Mouse (Mus musculus): ENCODE results near the gene Ccnc. TPM values are rescaled to one million over a fixed set of nuclear protein-coding genes. Genes with fewer than 3 reads are reported as not detected.

The Ccnc gene
- total RNA-seq, 2 experiments from 2014 or later = 29.7 to 35.2 TPM

- ATAC-seq (replicated peaks; ENCODE audit: poor library complexity) = no peak
Measured at GRCm38 (mm10) chr4:21793631-21794030, 66.1 kb downstream of the Ccnc start.

- ATAC-seq (replicated peaks; ENCODE audit: poor library complexity) = no peak
Measured at GRCm38 (mm10) chr4:21801013-21801412, 73.5 kb downstream of the Ccnc start.

GRCm38 (mm10) chr4:21801620-21802019 lies 74.1 kb downstream of the Ccnc start:
- peak; percentile 97 for ATAC-seq (replicated peaks; ENCODE audit: poor library complexity)

- no peak for ATAC-seq (replicated peaks; ENCODE audit: poor library complexity)
Measured at GRCm38 (mm10) chr4:21807204-21807603, 79.7 kb downstream of the Ccnc start.

Other genes with a start within 250 kb of the Ccnc start
- not detected in 2 replicates for gene Prdm13, start 41.7 kb upstream of the Ccnc start, total RNA-seq (2015)
- not detected in 2 replicates for gene Prdm13, start 41.7 kb upstream of the Ccnc start, total RNA-seq (2017)
- gene Usp45, start 39.5 kb downstream of the Ccnc start, total RNA-seq (2015) = 19.7 and 22.7 TPM in 2 replicates
- gene Usp45, start 39.5 kb downstream of the Ccnc start, total RNA-seq (2017) = 11.0 and 14.8 TPM in 2 replicates
- gene Tstd3, start 39.5 kb downstream of the Ccnc start, total RNA-seq (2015) = 9.5 and 11.7 TPM in 2 replicates
- 7.1 and 13.2 TPM in 2 replicates for gene Tstd3, start 39.5 kb downstream of the Ccnc start, total RNA-seq (2017)
- 85.0 and 160 TPM in 2 replicates for gene Pnisr, start 119.9 kb downstream of the Ccnc start, total RNA-seq (2015)
- 74.3 and 115 TPM in 2 replicates for gene Pnisr, start 119.9 kb downstream of the Ccnc start, total RNA-seq (2017)
- 4.7 and 8.2 TPM in 2 replicates for gene Coq3, start 152.0 kb downstream of the Ccnc start, total RNA-seq (2015)
- gene Coq3, start 152.0 kb downstream of the Ccnc start, total RNA-seq (2017) = 10.5 and 14.0 TPM in 2 replicates
- not detected in 2 replicates for gene Faxc, start 203.6 kb downstream of the Ccnc start, total RNA-seq (2015)
- 0.17 TPM in 1 of 2 replicates, not detected in the other for gene Faxc, start 203.6 kb downstream of the Ccnc start, total RNA-seq (2017)

Measured in megakaryocyte progenitor cell, adult 5-6 weeks (primary cell).